Mouse (Mus musculus) adrenal gland, postnatal 10 days (tissue): Measurements from ENCODE around the gene Socs7. TPM values are rescaled to one million over a fixed set of nuclear protein-coding genes. Genes with fewer than 3 reads are reported as not detected.

Experiments
- DNase-seq: peaks from one replicate; pipeline ENCODE4 v3.0.0; 2021; ENCODE audit warnings: mixed read lengths
- total RNA-seq, 2 experiments: library from RNA; stranded (reverse); gene quantifications; 2 replicates each; pipeline ENCODE4 v1.2.3; 2021

Socs7 gene
- total RNA-seq, 2 experiments from 2014 or later = 16.9 to 20.1 TPM

- DNase-seq = no peak
Observed at GRCm38 (mm10) chr11:97445596-97445995, 83.2 kb downstream of the Socs7 start.

GRCm38 (mm10) chr11:97445999-97446511, 83.7 kb downstream of the Socs7 start:
- no peak for DNase-seq

GRCm38 (mm10) chr11:97447979-97448378, 85.6 kb downstream of the Socs7 start:
- no peak for DNase-seq

Other genes starting within 250 kb of the Socs7 start
- under 1 TPM; 0.21 to 0.64 TPM for gene Tbx21, start 247.2 kb upstream of the Socs7 start, total RNA-seq
- gene Tbkbp1, start 211.1 kb upstream of the Socs7 start, total RNA-seq = 10 to 100 TPM; 20.9 to 25.4 TPM
- gene Kpnb1, start 174.7 kb upstream of the Socs7 start, total RNA-seq = 100 to 1,000 TPM; 109 to 115 TPM
- gene Npepps, start 81.9 kb upstream of the Socs7 start, total RNA-seq = 10 to 100 TPM; 63.2 to 68.3 TPM
- gene Mrpl45, start 46.8 kb upstream of the Socs7 start, total RNA-seq = 10 to 100 TPM; 40.1 to 52.8 TPM
- 1 to 10 TPM; 3.0 to 3.4 TPM for gene Gpr179, start 10.5 kb upstream of the Socs7 start, total RNA-seq
- 10 to 100 TPM; 30.9 to 32.3 TPM for gene Arhgap23, start 53.0 kb downstream of the Socs7 start, total RNA-seq
- gene 4933428G20Rik, start 137.8 kb downstream of the Socs7 start, total RNA-seq = under 1 TPM in 1 of 2 experiments, not detected in 1; 0.18 TPM
- 10 to 100 TPM in 1 of 2 experiments, 1 to 10 TPM in 1; 7.1 to 10.1 TPM for gene Srcin1, start 213.6 kb downstream of the Socs7 start, total RNA-seq